Mouse (Mus musculus) embryonic facial prominence, embryonic 12.5 days (tissue): ENCODE measurements around the gene Afmid. TPM values are rescaled to one million over a fixed set of nuclear protein-coding genes. Genes with fewer than 3 reads are reported as not detected.

Source experiments
- ATAC-seq: fragments of 200-750 bp; cut with Nextera tagmentation; 2 replicates; pipeline ENCODE4 v1.8.0; 2017; ENCODE audit not compliant: insufficient number of reproducible peaks, insufficient read depth, low FRiP score, low TSS enrichment
- H3K27ac ChIP-seq: fragments of 300-500 bp; sonication (generic); 2 replicates; pipeline ENCODE4 v1.5.1; 2016; ENCODE audit warnings: mild to moderate bottlenecking
- H3K27me3 ChIP-seq: fragments of 300-500 bp; sonication (generic); 2 replicates; pipeline ENCODE4 v1.6.1; 2016; ENCODE audit warnings: mild to moderate bottlenecking, moderate library complexity
- H3K36me3 ChIP-seq: fragments of 300-500 bp; sonication (generic); 2 replicates; pipeline ENCODE4 v1.6.1; 2016; ENCODE audit warnings: mild to moderate bottlenecking
- H3K4me1 ChIP-seq: fragments of 300-500 bp; sonication (generic); 2 replicates; pipeline ENCODE4 v1.6.1; 2016
- H3K4me2 ChIP-seq: fragments of 300-500 bp; sonication (generic); replicated peaks from 2 replicates; pipeline ENCODE4 v1.6.1; 2016; ENCODE audit warnings: mild to moderate bottlenecking, moderate library complexity
- H3K4me3 ChIP-seq: fragments of 300-500 bp; sonication (generic); 2 replicates; pipeline ENCODE4 v1.5.1; 2016; ENCODE audit warnings: mild to moderate bottlenecking
- H3K9ac ChIP-seq: fragments of 300-500 bp; sonication (generic); 2 replicates; pipeline ENCODE4 v1.6.1; 2016; ENCODE audit warnings: mild to moderate bottlenecking, moderate library complexity
- H3K9me3 ChIP-seq: fragments of 300-500 bp; sonication (generic); 2 replicates; pipeline ENCODE4 v1.6.1; 2016; ENCODE audit warnings: mild to moderate bottlenecking, moderate library complexity
- WGBS: fragments of 180-500 bp; shearing (Covaris S2); methylation state at CpG from one replicate; pipeline ENCODE4 v1.1.7; 2016; 5-methylcytosine and 5-hydroxymethylcytosine counted together
- polyA plus RNA-seq: library from polyadenylated mRNA; unstranded; fragments of >200 nt; fragmentation: Nextera tagmentation; extraction: Ambion mirVana; gene quantifications from 2 replicates; pipeline ENCODE4 v1.2.1, GENCODE M21; 2016

The Afmid gene
- polyA plus RNA-seq, 1 experiment from 2014 or later = 4.9 TPM

DNA sequence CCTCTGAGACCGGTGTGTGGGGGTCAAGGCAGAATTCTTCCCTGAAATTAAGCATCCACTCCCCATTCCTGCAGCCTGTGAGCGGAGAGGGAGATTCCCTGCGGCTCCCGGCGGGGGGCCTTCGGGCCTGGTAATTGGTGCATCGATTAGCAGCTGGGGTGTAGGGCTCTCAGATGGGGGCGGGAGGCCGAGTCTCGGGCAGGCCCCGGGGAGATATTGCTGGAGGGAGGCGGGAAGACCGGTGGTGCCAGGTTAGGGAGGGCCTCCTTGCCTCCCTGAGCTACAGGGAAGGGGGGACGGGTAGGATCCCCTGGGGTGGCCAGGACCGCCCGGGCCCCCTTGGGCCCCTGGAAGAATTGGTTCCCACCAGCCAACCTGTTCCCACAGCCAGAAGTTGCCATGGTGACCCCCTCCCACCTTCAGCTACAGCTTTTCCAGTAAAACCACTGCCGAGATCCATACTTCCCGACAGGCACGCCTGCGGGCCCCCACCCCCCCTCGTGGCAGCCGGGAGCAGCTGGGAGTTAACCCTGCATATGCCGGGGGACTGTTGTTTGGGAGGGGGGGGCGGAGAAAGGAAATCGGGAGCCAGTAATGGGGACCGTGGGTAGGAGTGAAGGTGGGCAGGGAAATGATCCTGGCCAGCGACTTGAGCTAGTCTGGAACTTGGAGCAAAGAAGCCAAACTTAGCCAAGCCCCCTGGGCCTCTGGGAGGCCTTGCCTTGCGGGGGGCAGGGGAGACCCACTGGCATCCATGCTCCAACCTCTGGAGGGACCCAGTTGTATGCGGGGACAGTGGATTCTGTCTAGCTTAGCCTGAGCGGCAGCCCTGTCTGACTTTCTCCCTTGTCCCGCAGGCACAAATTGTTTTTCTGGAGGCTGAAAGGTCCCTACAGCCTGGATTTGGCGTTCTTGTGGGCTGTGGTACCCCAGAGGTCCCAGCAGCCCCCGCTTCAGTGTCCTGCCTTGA is 63.4 kb downstream of the Afmid start:
- H3K9ac ChIP-seq = peak overlapping the region; percentile 41
- 5% methylated on average over 33 of the region's 33 CpGs for WGBS
- 0 out of 2 replicates have a peak, but pooled peaks have one; percentile 53 for ATAC-seq
- H3K27ac ChIP-seq = peak overlapping the region; percentile 57
- H3K9me3 ChIP-seq = no peaks in the 10 kb centered on the region
- H3K4me1 ChIP-seq = peaks cover 31% of the 10 kb centered on the region
- peaks cover 22% of the 10 kb centered on the region for H3K27me3 ChIP-seq
- peak overlapping the region; percentile 56 for H3K4me2 ChIP-seq
- no peaks in the 10 kb centered on the region for H3K36me3 ChIP-seq
- H3K4me3 ChIP-seq = peak overlapping the region; percentile 20

Other genes with a start within 250 kb of the Afmid start
- gene Tnrc6c, start 171.6 kb upstream of the Afmid start, polyA plus RNA-seq = 23.9 and 26.1 TPM in 2 replicates
- 1.3 TPM in 2 replicates for gene Tmc8, start 43.8 kb upstream of the Afmid start, polyA plus RNA-seq
- 17.5 and 19.1 TPM in 2 replicates for gene Tmc6, start 43.7 kb upstream of the Afmid start, polyA plus RNA-seq
- gene 6030468B19Rik, start 28.3 kb upstream of the Afmid start, polyA plus RNA-seq = 0.26 TPM in 1 of 2 replicates, not detected in the other
- 0.54 and 1.3 TPM in 2 replicates for gene Gm20708, start 16.3 kb upstream of the Afmid start, polyA plus RNA-seq
- gene Syngr2, start 16.3 kb upstream of the Afmid start, polyA plus RNA-seq = 29.6 and 31.0 TPM in 2 replicates
- 117 and 129 TPM in 2 replicates for gene Tk1, start 168 bp downstream of the Afmid start, polyA plus RNA-seq
- 312 and 318 TPM in 2 replicates for gene Birc5, start 23.3 kb downstream of the Afmid start, polyA plus RNA-seq
- gene Tmem235, start 34.8 kb downstream of the Afmid start, polyA plus RNA-seq = not detected in 2 replicates
- 2.5 and 2.8 TPM in 2 replicates for gene Tha1, start 47.6 kb downstream of the Afmid start, polyA plus RNA-seq
- gene Socs3, start 144.1 kb downstream of the Afmid start, polyA plus RNA-seq = 18.4 and 19.3 TPM in 2 replicates
- gene Pgs1, start 160.4 kb downstream of the Afmid start, polyA plus RNA-seq = 43.0 and 46.2 TPM in 2 replicates